Mouse (Mus musculus): ENCODE measurements around the gene Golga4. TPM values are rescaled to one million over a fixed set of nuclear protein-coding genes. Genes with fewer than 3 reads are reported as not detected.
A peak's percentile ranks its signal among the peaks of the same experiment; 100 is the strongest.

Gene Golga4
- total RNA-seq, 2 experiments from 2014 or later, result 79.6 to 81.9 TPM

GRCm38 (mm10) chr9:118611958-118612581 is 106.0 kb downstream of the Golga4 start:
- no peak for DNase-seq
- intact Hi-C loops (cut with DNase I), result loop anchor here (5.0 kb wide), 1 partner anchor 70 kb away; no protein-coding TSS in a partner anchor

GRCm38 (mm10) chr9:118617237-118617636 is 111.2 kb downstream of the Golga4 start:
- intact Hi-C loops (cut with DNase I), result no loop called here
- DNase-seq, result no peak

- no peak for DNase-seq
- intact Hi-C loops (cut with DNase I), result no loop called here
Observed at GRCm38 (mm10) chr9:118618732-118619250, 112.7 kb downstream of the Golga4 start.

- DNase-seq, result no peak
- intact Hi-C loops (cut with DNase I), result no loop called here
Observed at GRCm38 (mm10) chr9:118620807-118621206, 114.7 kb downstream of the Golga4 start.

- no peak for DNase-seq
- intact Hi-C loops (cut with DNase I), result no loop called here
Observed at GRCm38 (mm10) chr9:118621691-118622090, 115.6 kb downstream of the Golga4 start.

- peak; percentile 62 for DNase-seq
- intact Hi-C loops (cut with DNase I), result no loop called here
Observed at GRCm38 (mm10) chr9:118622376-118623166, 116.5 kb downstream of the Golga4 start.

- no peak for DNase-seq
- intact Hi-C loops (cut with DNase I), result no loop called here
Observed at GRCm38 (mm10) chr9:118623483-118623882, 117.4 kb downstream of the Golga4 start.

- intact Hi-C loops (cut with DNase I), result no loop called here
- no peak for DNase-seq
Observed at GRCm38 (mm10) chr9:118624146-118624545, 118.1 kb downstream of the Golga4 start.

- intact Hi-C loops (cut with DNase I), result no loop called here
Observed at GRCm38 (mm10) chr9:118629763-118630379, 123.8 kb downstream of the Golga4 start.

More at GRCm38 (mm10) chr9:118629763-118630379, 123.8 kb downstream of the Golga4 start:
- no peak for DNase-seq

Other genes with a start within 250 kb of the Golga4 start
- gene Eomes, start 28.1 kb upstream of the Golga4 start, total RNA-seq (2021), result 1 to 10 TPM; 1.2 to 3.2 TPM
- gene Itga9, start 100.4 kb downstream of the Golga4 start, total RNA-seq (2021), result 1 to 10 TPM; 5.4 to 6.4 TPM

Measured in left cerebral cortex, postnatal 4 days (tissue).